Mouse (Mus musculus) kidney, adult 18-20 months (tissue): Measurements from ENCODE around the gene Gm428.
"Not testable (repeated sequence)": the region's sequence is repeated elsewhere in the genome, so short reads cannot be mapped to it uniquely, and the experiment has no call there.

ENCODE experiments used
- DNase-seq: peaks from one replicate; pipeline ENCODE4 v3.0.0; 2021

Gene Gm428

GRCm38 (mm10) chr4:73683216-73683615 lies at the start of gene Gm428:
TSS of gene Gm428 (plus strand) at chr4:73683516.
- DNase-seq: not testable (repeated sequence)

- not testable (repeated sequence) for DNase-seq
Measured at GRCm38 (mm10) chr4:73637821-73638220, 45.5 kb upstream of the Gm428 start, which contains the start of gene Gm11236. TSS of gene Gm11236 (plus strand) at chr4:73638121.

- DNase-seq: not testable (repeated sequence)
Measured at GRCm38 (mm10) chr4:73661864-73662263, 21.5 kb upstream of the Gm428 start.

GRCm38 (mm10) chr4:73668054-73668453 lies 15.3 kb upstream of the Gm428 start, which contains the start of gene Gm11239:
TSS of gene Gm11239 (plus strand) at chr4:73668354.
- DNase-seq: not testable (repeated sequence)

- no peak for DNase-seq
Measured at GRCm38 (mm10) chr4:73718761-73719160, 35.4 kb downstream of the Gm428 start.

- no peak for DNase-seq
Measured at GRCm38 (mm10) chr4:73719819-73720218, 36.5 kb downstream of the Gm428 start.
